Mouse (Mus musculus): ENCODE data around the gene Fndc11. TPM values are rescaled to one million over a fixed set of nuclear protein-coding genes. Genes with fewer than 3 reads are reported as not detected.

Gene Fndc11
- total and polyA plus RNA-seq, 3 experiments, result not detected

- no peak within 1 kb of the TSS for H3K27ac ChIP-seq (ENCODE audit: control insufficient read depth, low read depth, low read length)
- no peak for DNase-seq (ENCODE audit: low read depth, low spot score)
- no peaks in the 10 kb centered on the region for H3K36me3 ChIP-seq (ENCODE audit: control insufficient read depth in 1 of 2, insufficient read depth in 2 of 2, low read length in 2 of 2)
- H3K27me3 ChIP-seq (ENCODE audit: control insufficient read depth in 1 of 2, insufficient read depth in 2 of 2, low read length in 2 of 2), result peaks cover 3 to 4% of the 10 kb centered on the region in 2 experiments
- H3K9ac ChIP-seq (ENCODE audit: control insufficient read depth, low read depth, low read length, poor library complexity, severe bottlenecking), result no peak within 1 kb of the TSS
- H3K4me3 ChIP-seq (ENCODE audit: control insufficient read depth in 1 of 2, insufficient read depth in 1 of 2, low read depth in 2 of 2, low read length in 2 of 2), result no peak within 1 kb of the TSS
- H3K79me2 ChIP-seq (ENCODE audit: control insufficient read depth, insufficient read depth, low read length, poor library complexity), result no peaks in the 10 kb centered on the region
- no peak for TF ChIP-seq MYB (IDR thresholded peaks at IDR 0.05; ENCODE audit: low read depth, low read length)
- TF ChIP-seq MXI1 (IDR thresholded peaks at IDR 0.05; ENCODE audit: low read depth, low read length), result no peak
- no peak for TF ChIP-seq MAX (IDR thresholded peaks at IDR 0.05; ENCODE audit: low read length)
- TF ChIP-seq TBP (IDR thresholded peaks at IDR 0.05; ENCODE audit: low read depth, low read length), result no peak
- TF ChIP-seq BHLHE40 (IDR thresholded peaks at IDR 0.05; ENCODE audit: borderline replicate concordance, low read depth, low read length), result no peak
- no peak for TF ChIP-seq ZC3H11A (IDR thresholded peaks at IDR 0.05; ENCODE audit: low read depth, low read length)
- TF ChIP-seq RCOR1 (IDR thresholded peaks at IDR 0.05; ENCODE audit: low read depth, low read length), result no peak
- TF ChIP-seq MAZ (IDR thresholded peaks at IDR 0.05; ENCODE audit: low read depth, low read length), result no peak
- no peak for TF ChIP-seq KAT2A (conservative IDR thresholded peaks at IDR 0.05; ENCODE audit: low read depth, low read length)
- TF ChIP-seq ELF1 (IDR thresholded peaks at IDR 0.05; ENCODE audit: low read depth, low read length), result no peak
- no peak for TF ChIP-seq CHD1 (IDR thresholded peaks at IDR 0.05; ENCODE audit: low read depth, low read length)
- TF ChIP-seq USF2 (IDR thresholded peaks at IDR 0.05; ENCODE audit: borderline replicate concordance in 1 of 2, insufficient read depth in 1 of 2, low read depth in 1 of 2, low read length in 2 of 2), result no peak
- TF ChIP-seq GABPA (IDR thresholded peaks at IDR 0.05; ENCODE audit: low read depth, low read length), result no peak
- no peak for TF ChIP-seq EP300 (IDR thresholded peaks at IDR 0.05; ENCODE audit: low read depth in 1 of 2, low read length in 2 of 2)
- TF ChIP-seq MEF2A (IDR thresholded peaks at IDR 0.05; ENCODE audit: extremely low read depth, insufficient replicate concordance, low read depth, low read length, poor library complexity, severe bottlenecking), result no peak
- no peak for TF ChIP-seq HCFC1 (IDR thresholded peaks at IDR 0.05; ENCODE audit: low read depth, low read length)
- TF ChIP-seq JUND (IDR thresholded peaks at IDR 0.05; ENCODE audit: low read depth, low read length), result no peak
- no peak for TF ChIP-seq E2F4 (IDR thresholded peaks at IDR 0.05; ENCODE audit: borderline replicate concordance, low read depth, low read length)
- H3K4me1 ChIP-seq (ENCODE audit: control insufficient read depth in 1 of 2, insufficient read depth in 2 of 2, low read length in 2 of 2), result no peaks in the 10 kb centered on the region
- H3K9me3 ChIP-seq (replicated peaks; ENCODE audit: insufficient read depth, low read length), result no peaks in the 10 kb centered on the region
Measured at GRCm38 (mm10) chr2:181202422-181202821, 17.4 kb upstream of the Fndc11 start, which contains the start of gene Ptk6. Gene Ptk6, minus strand, starts transcription at chr2:181202789.

GRCm38 (mm10) chr2:181202886-181203285, 16.9 kb upstream of the Fndc11 start:
- TF ChIP-seq MAX (IDR thresholded peaks at IDR 0.05; ENCODE audit: low read length), result no peak
- Histone ChIP-seq H3K9ac (ENCODE audit: control insufficient read depth, low read depth, low read length, poor library complexity, severe bottlenecking) (no peak overlapping the region), H3K9me3 (replicated peaks; ENCODE audit: insufficient read depth, low read length) (no peaks in the 10 kb centered on the region), H3K27ac (ENCODE audit: control insufficient read depth, low read depth, low read length) (no peak overlapping the region), H3K4me3 (ENCODE audit: control insufficient read depth in 1 of 2, insufficient read depth in 1 of 2, low read depth in 2 of 2, low read length in 2 of 2) (no peak overlapping the region), H3K4me1 (ENCODE audit: control insufficient read depth in 1 of 2, insufficient read depth in 2 of 2, low read length in 2 of 2) (no peaks in the 10 kb centered on the region), H3K27me3 (ENCODE audit: control insufficient read depth in 1 of 2, insufficient read depth in 2 of 2, low read length in 2 of 2) (peaks cover 2 to 3% of the 10 kb centered on the region in 2 experiments; a peak in 2 of 4 replicates), H3K36me3 (ENCODE audit: control insufficient read depth in 1 of 2, insufficient read depth in 2 of 2, low read length in 2 of 2) (no peaks in the 10 kb centered on the region), H3K79me2 (ENCODE audit: control insufficient read depth, insufficient read depth, low read length, poor library complexity) (no peaks in the 10 kb centered on the region)
- DNase-seq (ENCODE audit: low read depth, low spot score), result no peak

All from MEL (cell line).